Mouse (Mus musculus) lung, postnatal 14 days (tissue): Measurements from ENCODE around the gene Lenep.

Experiments
- DNase-seq: peaks from one replicate; pipeline ENCODE4 v3.0.0; 2021

Lenep gene

GRCm38 (mm10) chr3:89419571-89419970, 17.0 kb upstream of the Lenep start:
- peak; percentile 78 for DNase-seq

- DNase-seq: peak; percentile 88
Observed at GRCm38 (mm10) chr3:89418861-89419250, 16.3 kb upstream of the Lenep start.

DNA sequence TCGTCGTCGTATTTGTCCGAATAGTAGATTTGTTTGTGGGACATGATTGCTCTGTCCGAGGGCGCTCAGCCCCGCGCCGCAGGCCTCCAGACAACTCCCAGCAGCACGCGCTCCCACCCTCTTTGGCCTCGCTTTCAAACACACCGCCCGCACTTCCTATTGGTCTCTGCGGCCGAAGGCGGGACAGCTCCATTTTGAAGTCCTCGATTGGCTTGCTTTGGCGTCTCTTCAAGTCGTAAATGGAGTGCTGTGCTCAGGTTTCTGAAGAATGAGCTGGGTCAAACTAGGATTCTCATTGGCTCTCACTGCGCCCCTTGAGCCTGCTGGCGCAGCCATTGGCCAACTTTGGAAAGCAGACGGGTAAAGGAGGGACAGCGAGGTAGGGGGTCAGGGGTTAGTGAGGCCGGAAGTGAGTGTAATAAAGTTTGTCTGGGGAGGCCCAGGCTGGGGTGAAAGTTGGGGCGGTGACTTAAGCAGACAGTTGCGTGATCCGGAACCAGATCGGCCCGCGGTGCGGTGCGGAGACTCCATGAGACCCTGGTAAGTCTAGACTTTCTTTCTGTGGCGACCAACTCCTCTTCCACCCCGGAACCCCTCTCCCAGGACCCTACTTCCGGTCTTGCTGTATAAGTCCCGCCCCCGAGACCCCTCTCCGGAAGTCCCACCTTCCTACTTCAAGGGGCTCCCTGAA, 15.7 kb upstream of the Lenep start, which contains the start of the genes Cks1b and Shc1:
Gene Cks1b, minus strand, starts transcription at position 214 of the 691 bp plus-strand sequence.
Gene Shc1, plus strand, starts transcription at position 274 of the 691 bp plus-strand sequence.
- DNase-seq: peak; percentile 91

- DNase-seq: no peak
Observed at GRCm38 (mm10) chr3:89417840-89418169, 15.2 kb upstream of the Lenep start.

DNA sequence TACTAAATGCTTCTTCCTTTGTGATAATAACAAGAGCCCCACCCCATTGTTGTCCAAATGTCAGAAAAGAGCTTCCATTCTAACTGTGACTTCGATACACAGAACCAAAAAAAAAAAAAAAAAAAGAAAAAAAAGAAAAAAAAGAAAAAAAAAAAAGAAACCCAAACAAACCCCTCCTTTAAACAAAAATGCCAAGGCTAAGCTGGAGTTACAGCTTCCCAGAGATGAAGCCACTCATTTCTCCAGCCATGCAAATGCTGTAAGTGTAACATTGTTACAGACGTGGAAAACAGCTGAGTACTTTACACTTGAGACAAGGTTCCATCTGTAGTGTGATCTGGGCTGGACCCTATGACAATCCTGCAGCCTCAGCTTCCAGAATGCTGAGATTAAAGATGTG, 14.5 kb upstream of the Lenep start:
- no peak for DNase-seq

DNA sequence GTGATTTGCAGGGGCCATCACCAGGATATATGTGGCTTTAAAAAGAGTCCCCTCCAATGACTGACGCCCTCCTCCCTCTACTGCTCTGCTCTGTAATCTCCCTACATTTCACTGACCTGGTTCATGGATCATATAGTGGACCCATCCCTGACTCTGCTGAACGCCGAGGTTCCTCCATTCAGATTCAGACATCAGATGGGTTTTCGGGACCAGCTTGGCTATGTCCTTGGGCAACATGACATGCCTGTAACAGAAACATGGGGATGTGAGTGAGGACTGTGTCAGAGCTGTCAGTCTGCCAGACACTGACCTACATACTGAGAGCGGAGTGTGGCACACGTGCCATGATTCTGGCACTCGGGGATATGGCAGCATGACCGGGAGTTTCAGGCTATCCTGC, 13.6 kb upstream of the Lenep start:
- DNase-seq: no peak

DNA sequence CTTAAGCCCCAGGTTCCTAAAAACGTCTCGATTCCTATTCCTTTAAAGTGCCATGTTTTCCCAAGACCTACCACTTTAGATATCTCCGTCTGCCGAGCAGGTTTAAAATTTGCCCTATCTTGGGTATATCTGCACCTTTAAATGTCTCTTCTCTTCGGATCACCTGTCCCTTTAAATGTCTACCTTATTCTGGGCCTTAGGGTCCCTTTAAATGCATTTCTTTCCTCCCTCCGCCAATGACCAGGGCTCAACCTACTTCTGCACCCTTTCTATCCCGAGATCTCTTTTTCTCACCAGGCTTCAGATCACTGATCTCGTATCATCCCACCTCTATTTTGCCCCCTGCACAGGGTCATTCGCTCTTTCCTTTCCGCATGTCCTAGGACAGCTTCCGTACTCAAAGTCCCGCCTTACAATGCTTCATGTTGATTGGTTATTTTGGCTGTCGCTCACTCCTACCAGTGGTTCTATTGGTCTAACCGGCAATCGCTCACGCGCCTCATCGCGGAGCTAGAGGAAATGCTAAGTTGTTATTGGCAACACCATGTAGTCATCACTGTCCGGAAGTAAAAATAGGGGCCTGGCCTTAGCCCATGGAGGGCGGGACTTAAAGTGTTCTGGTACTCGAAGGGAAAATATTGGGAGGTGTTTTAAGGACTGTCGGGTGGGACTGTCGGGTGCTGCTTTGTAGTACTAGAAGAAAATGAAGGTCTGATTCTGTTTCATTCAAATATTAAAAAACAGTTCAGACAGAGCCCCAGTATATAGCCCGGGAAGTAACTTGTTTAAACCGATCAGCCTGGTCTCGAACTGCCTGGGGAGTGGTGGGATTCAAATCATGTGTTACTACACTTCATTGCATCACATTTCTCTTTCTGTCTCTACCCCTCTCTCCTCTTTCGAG, 9.1 kb upstream of the Lenep start, which contains the start of gene Flad1:
Gene Flad1, minus strand, starts transcription at position 381 of the 904 bp plus-strand sequence.
- peak; percentile 99 for DNase-seq

- no peak for DNase-seq
Observed at GRCm38 (mm10) chr3:89410864-89411263, 8.3 kb upstream of the Lenep start.

- DNase-seq: no peak
Observed at GRCm38 (mm10) chr3:89409701-89410100, 7.1 kb upstream of the Lenep start.

DNA sequence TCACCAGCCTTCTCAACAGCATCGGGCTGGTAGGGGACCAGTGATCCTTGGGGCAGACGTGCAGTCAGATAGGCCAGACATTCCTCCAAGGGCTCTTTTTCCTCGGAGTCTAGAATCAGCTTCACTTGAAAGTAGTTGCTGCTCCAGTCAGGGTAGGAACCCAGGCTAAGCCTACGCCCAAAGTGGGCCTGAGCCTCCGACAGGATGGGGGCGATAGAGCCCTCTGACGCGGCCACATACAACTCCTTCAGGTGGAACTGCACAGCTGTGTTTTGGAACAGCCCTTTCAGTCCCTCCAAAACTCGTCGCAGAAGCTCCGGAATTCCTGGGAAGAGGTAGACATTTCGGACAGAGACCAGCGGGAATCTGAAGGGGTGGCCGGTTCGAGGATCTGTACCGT, 5.9 kb upstream of the Lenep start:
- DNase-seq: no peak

DNA sequence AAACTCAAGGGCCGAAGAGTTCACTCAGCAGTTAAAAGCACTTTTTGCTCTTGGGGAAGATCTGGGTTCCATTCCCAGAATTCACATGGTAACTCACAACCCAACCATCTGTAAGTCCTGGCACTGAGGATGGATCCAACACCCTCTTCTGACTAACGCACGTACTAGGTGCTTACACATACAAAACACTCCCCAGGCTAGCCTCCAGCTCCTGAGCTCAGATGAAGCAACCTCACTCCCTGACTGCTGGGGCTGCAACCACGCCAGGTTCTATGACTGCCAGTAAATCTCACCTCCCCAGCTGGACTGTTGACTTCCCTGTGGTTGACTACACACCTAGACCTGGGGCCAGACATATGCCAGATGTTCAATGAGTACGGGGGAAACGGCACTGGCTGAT, 4.3 kb upstream of the Lenep start:
- no peak for DNase-seq

- no peak for DNase-seq
Observed at GRCm38 (mm10) chr3:89401329-89401728, 1.3 kb downstream of the Lenep start.

DNA sequence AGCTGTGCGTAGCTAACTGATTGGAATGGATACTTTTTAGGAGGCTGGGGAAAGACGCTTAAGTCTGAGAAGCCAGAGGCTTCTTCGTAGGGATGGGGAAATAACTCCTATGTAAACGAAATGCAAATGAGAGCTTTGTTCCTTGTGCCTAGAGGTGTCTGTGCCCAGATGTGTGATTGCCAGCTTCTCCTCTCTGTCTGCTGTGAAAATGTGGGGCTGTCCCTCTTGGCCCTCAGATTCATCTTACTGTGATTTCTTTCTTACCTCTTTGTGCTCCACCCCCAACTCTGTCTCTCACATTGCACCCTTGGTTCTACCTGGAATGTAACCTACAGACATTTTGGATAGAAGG, 6.0 kb downstream of the Lenep start:
- no peak for DNase-seq

DNA sequence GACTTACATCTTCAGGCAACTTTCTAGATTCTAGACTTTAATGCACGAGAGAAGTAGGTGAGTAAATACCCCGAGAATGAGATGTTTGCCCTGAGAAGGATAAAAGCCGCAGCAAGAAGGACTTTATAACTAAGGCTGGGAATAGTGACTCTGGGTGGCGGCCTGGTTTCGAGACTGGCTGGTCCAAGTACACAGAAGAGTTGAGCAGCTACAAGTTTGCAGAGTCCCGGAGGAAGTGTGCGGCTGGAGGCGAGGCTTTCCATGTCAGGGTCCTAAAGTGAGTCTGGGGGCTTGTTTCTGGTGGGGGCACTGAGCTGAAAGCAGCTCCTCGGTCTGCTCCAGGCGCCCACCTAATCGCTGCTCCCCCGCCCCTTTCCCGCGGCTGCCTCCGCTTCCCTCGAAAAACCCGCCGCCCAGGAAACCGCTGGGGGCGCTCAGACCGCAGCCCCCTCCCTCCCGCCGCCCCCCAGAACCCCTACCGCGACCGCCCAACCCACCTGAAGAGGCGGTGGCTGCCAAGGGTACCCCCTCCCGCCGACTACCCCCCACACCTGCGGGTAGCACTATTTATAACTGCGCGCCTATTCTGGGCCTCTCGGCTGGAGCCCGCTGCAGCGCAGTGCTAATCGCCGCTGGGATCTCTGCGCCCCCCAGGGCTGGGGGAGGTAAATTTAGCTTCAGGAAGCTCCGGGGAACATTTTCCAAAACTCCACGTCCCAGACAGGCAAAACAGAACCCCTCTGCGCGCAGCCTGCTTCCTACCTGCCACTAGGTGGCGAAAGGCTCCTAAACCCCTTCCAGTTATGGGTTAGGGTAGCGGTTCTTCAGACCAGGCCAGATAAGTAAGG, 6.6 kb downstream of the Lenep start:
- DNase-seq: peak; percentile 81

- no peak for DNase-seq
Observed at GRCm38 (mm10) chr3:89395419-89395805, 7.2 kb downstream of the Lenep start.

- DNase-seq: peak; percentile 83
Observed at GRCm38 (mm10) chr3:89394894-89395256, 7.7 kb downstream of the Lenep start.

- peak; percentile 84 for DNase-seq
Observed at GRCm38 (mm10) chr3:89394006-89394893, 8.3 kb downstream of the Lenep start, which contains the start of gene Zbtb7b. Zbtb7b (minus strand) TSS chr3:89394776.

- peak; percentile 98 for DNase-seq
Observed at GRCm38 (mm10) chr3:89393605-89394004, 9.0 kb downstream of the Lenep start.

DNA sequence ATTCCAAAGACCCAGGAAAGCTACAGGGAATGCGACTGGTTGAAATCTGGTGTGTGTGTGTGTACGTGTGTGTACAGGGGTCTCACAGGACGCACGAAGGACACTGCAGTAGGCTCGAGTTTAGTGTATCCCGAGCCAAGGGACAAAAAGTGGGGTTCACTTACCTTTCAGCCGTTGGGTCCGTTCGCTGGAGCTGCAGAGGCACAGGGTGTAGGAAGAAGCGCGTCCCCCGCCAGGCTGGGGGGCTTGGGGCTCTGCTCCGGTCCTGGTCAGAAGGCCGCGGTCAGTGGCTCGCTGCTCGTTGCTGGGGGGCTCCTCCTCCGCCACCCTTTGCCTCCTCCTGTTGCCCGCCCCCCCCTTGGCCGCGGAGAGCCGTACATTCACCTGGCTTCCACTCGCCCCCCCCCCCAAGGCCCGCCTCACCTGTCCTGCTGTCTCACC, 9.7 kb downstream of the Lenep start:
- DNase-seq: peak; percentile 42

GRCm38 (mm10) chr3:89391663-89392511, 10.7 kb downstream of the Lenep start:
- DNase-seq: peak; percentile 58
